Mouse (Mus musculus) cerebellum, adult 2 months (tissue): Measurements from ENCODE around the gene Tubg2.

ENCODE experiments used
- CTCF ChIP-seq: fragments of 200-500 bp; IDR thresholded peaks from 2 replicates; pipeline ENCODE4 v1.5.1; 2011; ENCODE audit warnings: low read depth, mild to moderate bottlenecking, control low read depth, low read length, moderate library complexity, borderline replicate concordance; ENCODE audit not compliant: insufficient read depth
- POLR2A ChIP-seq: fragments of 200-500 bp; IDR thresholded peaks from 2 replicates; pipeline ENCODE4 v1.6.1; 2011; ENCODE audit warnings: low read length, control low read depth, borderline replicate concordance; ENCODE audit not compliant: insufficient read depth

DNA sequence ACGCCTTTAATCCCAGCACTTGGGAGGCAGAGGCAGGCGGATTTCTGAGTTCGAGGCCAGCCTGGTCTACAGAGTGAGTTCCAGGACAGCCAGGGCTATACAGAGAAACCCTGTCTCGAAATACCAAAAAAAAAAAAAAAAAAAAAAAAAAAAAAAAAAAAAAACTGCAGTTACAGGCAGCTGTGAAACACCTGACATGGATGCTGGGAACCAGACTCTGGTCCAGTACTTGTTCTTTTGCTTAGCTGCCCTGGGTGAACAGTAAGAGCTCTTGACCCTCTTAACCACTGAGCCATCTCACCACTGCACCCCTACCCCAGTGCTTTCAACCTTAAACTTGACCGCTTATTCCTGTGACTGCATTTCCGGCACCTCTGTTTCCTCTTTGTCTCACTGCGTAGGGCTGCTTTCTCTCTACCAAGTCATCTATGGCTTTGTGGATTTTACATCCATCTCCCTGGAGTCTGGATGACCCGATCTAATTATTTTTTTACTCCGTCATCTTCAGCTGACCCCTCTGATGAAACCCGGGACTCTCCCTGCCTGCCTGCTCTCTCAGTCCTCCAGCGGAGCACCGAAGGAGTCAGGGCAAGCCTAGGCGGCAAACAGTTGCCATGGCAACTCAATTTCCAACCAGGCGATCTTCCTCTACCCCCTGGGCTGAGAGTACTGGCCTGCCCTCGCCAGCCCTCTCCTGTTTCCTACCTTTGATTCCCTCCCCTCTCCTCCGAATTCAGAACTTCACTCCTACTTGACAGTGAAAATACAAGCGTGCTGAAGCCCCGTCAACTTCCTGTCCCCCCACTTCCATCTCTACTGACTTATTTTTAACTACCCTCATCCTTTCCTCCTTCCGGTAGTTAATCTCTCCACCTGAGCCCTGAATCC lies 12.1 kb upstream of the Tubg2 start:
- TF ChIP-seq POLR2A, result no peak
- no peak for TF ChIP-seq CTCF
